Mouse (Mus musculus) bone marrow macrophage, adult 2 months (primary cell): ENCODE results near the gene Lpin3. TPM values are rescaled to one million over a fixed set of nuclear protein-coding genes. Genes with fewer than 3 reads are reported as not detected.

Experiments used
- H3K27ac ChIP-seq: 2 replicates; pipeline ENCODE4 v1.5.1; 2012; ENCODE audit warnings: low read depth, low read length; ENCODE audit not compliant: insufficient read depth
- H3K4me1 ChIP-seq: 2 replicates; pipeline ENCODE4 v1.6.1; 2012; ENCODE audit warnings: low read length; ENCODE audit not compliant: control insufficient read depth, insufficient read depth
- H3K4me3 ChIP-seq: 2 replicates; pipeline ENCODE4 v1.5.1; 2012; ENCODE audit warnings: mild to moderate bottlenecking, low read length, moderate library complexity; ENCODE audit not compliant: insufficient read depth
- CTCF ChIP-seq: IDR thresholded peaks from 2 replicates; pipeline ENCODE4 v1.5.1; 2012; ENCODE audit warnings: low read depth, mild to moderate bottlenecking, low read length, moderate library complexity
- POLR2A ChIP-seq: IDR thresholded peaks from 2 replicates; pipeline ENCODE4 v1.6.1; 2012; ENCODE audit warnings: mild to moderate bottlenecking, low read depth, low read length, borderline replicate concordance
- polyA plus RNA-seq: library from polyadenylated mRNA; stranded (reverse); fragments of >200 nt; gene quantifications from 2 replicates; pipeline ENCODE4 v1.2.4, GENCODE M21; 2012; ENCODE audit not compliant: missing spikeins, insufficient read depth, insufficient read length

Lpin3 gene
- polyA plus RNA-seq, 1 experiment, result not detected

DNA sequence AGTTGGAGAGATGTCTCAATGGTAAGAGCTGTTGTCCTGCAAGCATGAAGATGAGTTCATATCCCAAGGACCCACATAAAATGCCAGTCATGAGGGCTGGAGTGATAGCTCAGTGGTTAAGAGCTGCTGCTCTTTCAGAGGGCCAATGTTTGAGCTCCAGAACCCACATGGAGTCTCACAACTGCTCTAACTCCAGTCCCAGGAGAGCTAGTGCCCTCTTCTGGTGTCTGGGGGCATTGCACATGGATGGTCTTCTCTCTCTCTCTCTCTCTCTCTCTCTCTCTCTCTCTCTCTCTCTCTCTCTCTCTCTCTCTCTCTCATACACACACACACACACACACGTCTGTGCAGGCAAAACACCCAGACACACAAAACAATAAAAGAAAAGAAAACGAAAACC lies 4.4 kb downstream of the Lpin3 start:
- Histone ChIP-seq H3K4me3 (no peak overlapping the region), H3K27ac (no peak overlapping the region), H3K4me1 (no peaks in the 10 kb centered on the region)
- TF ChIP-seq CTCF (peak; percentile 56), POLR2A (no peak)

- Histone ChIP-seq H3K27ac (no peak overlapping the region), H3K4me1 (no peaks in the 10 kb centered on the region), H3K4me3 (no peak overlapping the region)
- TF ChIP-seq CTCF (no peak), POLR2A (no peak)
Measured at GRCm38 (mm10) chr2:160886221-160886620, 5.8 kb downstream of the Lpin3 start.

DNA sequence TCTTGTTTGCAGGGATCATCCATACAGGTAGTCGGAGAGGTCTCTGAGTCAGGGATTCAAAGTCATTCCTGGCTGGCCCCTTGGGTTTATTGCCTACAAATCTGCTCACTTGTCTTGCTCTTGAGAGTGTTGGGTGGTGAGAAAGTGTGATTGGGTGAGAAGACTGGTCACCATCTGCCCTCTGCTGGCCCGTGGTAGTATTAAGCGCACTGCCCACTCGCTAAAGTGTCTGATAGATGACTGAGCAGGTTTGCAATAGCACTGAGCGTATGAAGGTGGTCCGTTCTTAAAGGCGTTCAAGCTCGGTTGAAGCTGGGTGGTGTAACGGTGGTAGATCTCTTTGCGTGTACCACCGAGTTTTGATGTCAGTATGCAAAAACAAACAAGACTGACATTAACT lies 6.8 kb downstream of the Lpin3 start:
- H3K4me1 ChIP-seq, result no peaks in the 10 kb centered on the region
- H3K27ac ChIP-seq, result no peak overlapping the region
- TF ChIP-seq POLR2A, result no peak
- TF ChIP-seq CTCF, result peak; percentile 81
- H3K4me3 ChIP-seq, result peak overlapping the region; percentile 18

DNA sequence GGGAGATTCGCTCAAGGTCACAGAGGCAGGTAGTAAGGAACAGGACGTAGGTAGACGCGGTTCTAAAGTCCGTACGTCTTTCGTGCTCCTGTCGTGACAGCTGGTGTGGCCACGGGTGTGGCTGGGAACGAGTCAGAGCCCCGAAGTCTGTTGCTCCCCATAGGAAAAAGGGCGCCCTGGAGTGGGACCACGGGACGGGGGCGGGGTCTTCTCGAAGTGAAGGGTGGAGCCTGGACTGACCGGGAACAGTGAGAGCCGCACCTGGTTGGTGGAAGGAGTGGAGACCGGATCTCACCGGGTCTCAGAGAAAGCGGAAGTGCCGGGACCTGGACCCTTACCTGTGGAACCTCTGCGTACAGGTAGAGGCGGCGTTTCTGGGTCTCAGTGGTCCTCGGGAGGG lies 7.4 kb downstream of the Lpin3 start:
- Histone ChIP-seq H3K4me3 (peak overlapping the region; percentile 18), H3K27ac (no peak overlapping the region), H3K4me1 (no peaks in the 10 kb centered on the region)
- TF ChIP-seq POLR2A (no peak), CTCF (no peak)

DNA sequence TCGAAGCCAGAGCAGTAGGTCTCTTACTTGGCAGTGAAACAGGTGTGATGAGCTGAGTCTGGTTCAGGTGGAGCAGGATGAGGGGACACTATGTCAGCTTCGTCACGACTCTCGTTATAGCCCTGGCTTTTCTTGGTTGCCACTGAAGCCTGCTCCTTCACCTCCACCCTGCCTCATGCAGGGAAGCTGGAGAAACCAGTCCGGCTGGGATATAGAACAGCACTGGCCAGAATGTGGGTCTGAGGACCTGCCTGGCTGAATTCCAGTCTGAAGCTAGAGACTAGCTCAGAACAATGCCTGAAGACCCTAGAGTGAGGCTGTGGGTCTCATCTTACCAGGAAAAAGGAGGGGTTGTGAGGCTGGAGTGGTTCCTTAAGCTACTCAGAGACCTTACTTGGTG lies 10.6 kb downstream of the Lpin3 start:
- Histone ChIP-seq H3K4me3 (no peak overlapping the region), H3K27ac (no peak overlapping the region), H3K4me1 (no peaks in the 10 kb centered on the region)
- TF ChIP-seq POLR2A, result no peak
- no peak for TF ChIP-seq CTCF

GRCm38 (mm10) chr2:160891697-160892096 lies 11.2 kb downstream of the Lpin3 start:
- no peak overlapping the region for H3K27ac ChIP-seq
- TF ChIP-seq CTCF (no peak), POLR2A (no peak)
- H3K4me3 ChIP-seq, result no peak overlapping the region
- no peaks in the 10 kb centered on the region for H3K4me1 ChIP-seq

GRCm38 (mm10) chr2:160901656-160902412 lies 21.4 kb downstream of the Lpin3 start:
- no peak overlapping the region for H3K27ac ChIP-seq
- no peaks in the 10 kb centered on the region for H3K4me1 ChIP-seq
- H3K4me3 ChIP-seq, result no peak overlapping the region
- TF ChIP-seq CTCF (no peak), POLR2A (no peak)

DNA sequence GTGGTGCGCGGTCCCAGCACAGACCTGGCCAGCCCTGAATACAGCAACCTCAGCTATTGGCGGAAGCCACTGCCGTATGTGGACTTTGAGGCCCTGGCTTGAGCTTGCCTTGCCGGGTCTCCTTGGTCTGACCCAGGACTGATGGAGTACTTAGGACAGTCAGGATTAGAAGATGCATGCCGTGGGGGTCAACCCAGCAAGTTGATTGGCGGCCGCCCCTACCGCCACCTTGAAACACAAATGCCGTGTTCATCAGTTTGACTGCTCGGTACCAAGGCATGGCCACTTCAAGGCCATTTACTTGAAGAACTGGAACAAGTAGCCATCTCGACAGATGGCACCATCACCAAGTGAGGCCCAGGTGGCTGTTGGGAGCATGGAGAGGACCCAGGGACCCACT lies 24.8 kb downstream of the Lpin3 start:
- Histone ChIP-seq H3K4me1 (no peaks in the 10 kb centered on the region), H3K27ac (no peak overlapping the region), H3K4me3 (no peak overlapping the region)
- TF ChIP-seq POLR2A, result no peak
- no peak for TF ChIP-seq CTCF

GRCm38 (mm10) chr2:160906101-160906500 lies 25.6 kb downstream of the Lpin3 start:
- TF ChIP-seq POLR2A (no peak), CTCF (no peak)
- H3K4me1 ChIP-seq, result no peaks in the 10 kb centered on the region
- no peak overlapping the region for H3K4me3 ChIP-seq
- no peak overlapping the region for H3K27ac ChIP-seq

DNA sequence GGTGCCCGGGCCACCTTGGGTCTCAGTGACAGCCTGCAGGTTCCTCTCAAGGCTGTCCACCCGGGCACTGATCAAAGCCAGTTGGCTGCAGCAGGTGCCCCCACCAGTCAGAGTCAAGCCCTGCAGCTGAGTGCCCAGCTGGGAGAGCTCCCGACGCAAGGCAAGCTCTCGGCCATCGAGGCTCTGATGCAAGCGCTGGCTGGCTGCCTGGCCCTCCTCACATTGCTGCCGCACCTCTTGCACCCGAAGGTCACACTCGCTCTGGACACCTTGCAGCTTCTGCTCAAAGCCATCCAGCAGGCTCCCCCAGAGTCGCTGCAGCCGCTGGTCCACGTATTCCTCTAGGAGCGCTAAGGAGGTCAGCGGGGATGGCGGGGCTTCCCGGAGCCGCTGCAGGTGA lies 28.1 kb downstream of the Lpin3 start:
- H3K4me1 ChIP-seq, result no peaks in the 10 kb centered on the region
- no peak overlapping the region for H3K4me3 ChIP-seq
- H3K27ac ChIP-seq, result no peak overlapping the region
- TF ChIP-seq CTCF (no peak), POLR2A (no peak)
